Mouse (Mus musculus) C2C12 (cell line): ENCODE results near the gene Prdx6b. TPM values are rescaled to one million over a fixed set of nuclear protein-coding genes. Genes with fewer than 3 reads are reported as not detected.

Source experiments
- H3K27me3 ChIP-seq: one replicate; pipeline ENCODE4 v1.6.1; 2011; ENCODE audit not compliant: control insufficient read depth, insufficient read depth, insufficient read length
- H3K36me3 ChIP-seq: one replicate; pipeline ENCODE4 v1.6.1; 2011; ENCODE audit not compliant: control insufficient read depth, insufficient read depth
- H3K4me3 ChIP-seq: one replicate; pipeline ENCODE4 v1.5.1; 2011; ENCODE audit warnings: mild to moderate bottlenecking, control low read depth; ENCODE audit not compliant: poor library complexity, insufficient read depth, severe bottlenecking
- H3K79me2 ChIP-seq: one replicate; pipeline ENCODE4 v1.6.1; 2011; ENCODE audit not compliant: control insufficient read depth, insufficient read depth
- H3K79me3 ChIP-seq: one replicate; pipeline ENCODE4 v1.6.1; 2011; ENCODE audit warnings: low read depth, control low read depth
- H3ac ChIP-seq: one replicate; pipeline ENCODE3; 2011; ENCODE audit warnings: low read depth; ENCODE audit not compliant: control insufficient read depth, insufficient read length
- CEBPB ChIP-seq: IDR thresholded peaks from one replicate; pipeline ENCODE4 v1.6.1; 2011; ENCODE audit warnings: low read depth, mild to moderate bottlenecking, control low read depth, moderate library complexity
- CTCF ChIP-seq: IDR thresholded peaks from one replicate; pipeline ENCODE4 v1.5.1; 2011; ENCODE audit not compliant: control insufficient read depth, insufficient read depth, insufficient read length
- FOSL1 ChIP-seq: IDR thresholded peaks from one replicate; pipeline ENCODE4 v1.8.0; 2011; ENCODE audit warnings: mild to moderate bottlenecking, low read length; ENCODE audit not compliant: poor library complexity, insufficient read depth, severe bottlenecking
- MAX ChIP-seq: IDR thresholded peaks from one replicate; pipeline ENCODE4 v1.6.1; 2011; ENCODE audit warnings: mild to moderate bottlenecking, control low read depth
- MYOD1 ChIP-seq: IDR thresholded peaks from one replicate; pipeline ENCODE4 v1.6.1; 2011; ENCODE audit warnings: low read depth; ENCODE audit not compliant: control insufficient read depth, insufficient read length
- MYOG ChIP-seq: IDR thresholded peaks from one replicate; pipeline ENCODE4 v1.6.1; 2011; ENCODE audit not compliant: control insufficient read depth, insufficient read length; ENCODE audit errors: extremely low read depth
- USF1 ChIP-seq: IDR thresholded peaks from one replicate; pipeline ENCODE4 v1.6.1; 2011; ENCODE audit warnings: low read depth, mild to moderate bottlenecking, control low read depth, moderate library complexity
- polyA plus RNA-seq: library from polyadenylated mRNA; unstranded; fragments of >200 nt; fragmentation: generic; extraction: Trizol; gene quantifications from one replicate; pipeline ENCODE4 v1.2.1, GENCODE M21; 2012; ENCODE audit warnings: missing spikeins

The Prdx6b gene
- polyA plus RNA-seq, 1 experiment: not detected

DNA sequence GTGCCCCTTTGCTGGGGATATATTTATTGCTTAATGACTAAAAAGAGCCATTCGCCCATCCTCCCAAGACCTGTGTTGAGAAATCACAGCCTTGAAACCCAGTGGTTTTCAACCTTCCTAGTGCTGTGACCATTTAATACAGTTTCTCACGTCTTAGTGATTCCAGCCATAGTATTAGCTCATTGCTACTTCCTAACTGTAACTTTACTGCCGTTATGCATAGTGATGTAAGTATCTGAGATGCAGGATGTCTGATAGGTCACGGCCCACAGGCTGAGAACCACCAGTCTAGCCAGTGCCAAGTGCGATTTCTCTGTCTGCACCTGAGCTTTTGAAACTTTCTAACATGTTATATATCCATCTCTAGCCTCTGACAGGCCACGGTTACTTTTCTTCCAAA is 35.0 kb downstream of the Prdx6b start:
- Histone ChIP-seq H3K79me3 (no peaks in the 10 kb centered on the region), H3K4me3 (no peak overlapping the region), H3K36me3 (peaks cover 85% of the 10 kb centered on the region), H3ac (no peak overlapping the region), H3K27me3 (no peaks in the 10 kb centered on the region), H3K79me2 (peaks cover 5% of the 10 kb centered on the region)
- TF ChIP-seq MYOG (no peak), MAX (no peak), USF1 (no peak), MYOD1 (no peak), CTCF (no peak), CEBPB (no peak), FOSL1 (no peak)

DNA sequence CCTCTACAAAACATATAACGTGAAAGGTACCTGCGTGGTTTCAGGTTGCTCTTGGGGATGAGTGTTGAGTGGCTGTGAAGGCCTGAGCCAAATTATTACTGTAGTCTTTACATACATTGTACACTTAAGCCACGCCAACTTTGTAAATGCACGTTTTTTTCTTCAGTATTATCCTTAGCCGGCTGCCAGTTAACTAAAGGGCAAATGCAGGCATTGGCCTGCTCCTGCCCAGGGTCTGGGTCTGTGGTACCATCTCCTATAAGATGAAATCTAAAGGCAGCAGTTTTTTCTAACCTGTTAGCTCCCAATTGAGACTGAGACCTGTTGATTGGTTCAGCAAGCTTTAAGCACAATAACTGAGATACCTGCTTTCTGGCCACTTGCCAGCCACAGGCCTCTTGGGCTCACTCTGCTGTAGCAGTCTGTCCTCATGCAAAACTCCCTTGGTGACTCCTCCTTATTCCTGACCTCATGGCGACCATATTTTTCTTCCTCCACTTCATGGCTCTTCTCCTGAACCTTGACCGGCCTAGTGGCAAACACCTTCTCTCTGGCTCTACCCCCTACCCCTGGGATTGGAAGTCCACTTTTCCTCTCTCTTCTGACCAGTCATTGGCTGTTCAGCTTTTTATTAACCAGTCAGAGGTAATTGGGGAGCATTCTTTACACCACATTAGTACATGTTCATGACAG is 36.8 kb downstream of the Prdx6b start:
- H3K79me2 ChIP-seq: peaks cover 5% of the 10 kb centered on the region
- no peak overlapping the region for H3ac ChIP-seq
- TF ChIP-seq USF1 (no peak), MAX (no peak), CTCF (no peak), FOSL1 (no peak), MYOG (no peak), CEBPB (no peak), MYOD1 (no peak)
- H3K27me3 ChIP-seq: no peaks in the 10 kb centered on the region
- peaks cover 86% of the 10 kb centered on the region for H3K36me3 ChIP-seq
- H3K79me3 ChIP-seq: no peaks in the 10 kb centered on the region
- no peak overlapping the region for H3K4me3 ChIP-seq

DNA sequence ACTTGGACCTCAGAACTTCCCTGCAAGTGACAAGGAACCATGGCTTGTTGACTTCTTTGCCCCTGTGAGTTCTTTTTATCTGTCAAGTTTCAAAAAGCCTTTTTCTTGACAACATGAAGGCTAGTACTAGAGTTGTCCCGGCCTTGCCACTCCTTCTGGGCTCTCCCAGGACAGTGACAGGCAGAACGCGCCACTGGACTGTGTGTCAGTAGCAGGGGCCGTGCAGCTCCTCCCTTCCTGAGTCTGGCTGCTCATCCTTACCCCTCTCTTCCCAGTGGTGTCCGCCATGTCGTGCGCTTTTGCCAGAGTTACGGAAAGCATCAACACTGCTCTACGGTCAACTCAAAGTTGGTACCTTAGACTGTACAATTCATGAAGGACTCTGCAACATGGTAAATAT is 48.3 kb downstream of the Prdx6b start:
- Histone ChIP-seq H3K79me2 (no peaks in the 10 kb centered on the region), H3K79me3 (no peaks in the 10 kb centered on the region), H3K36me3 (peaks cover 97% of the 10 kb centered on the region), H3ac (no peak overlapping the region), H3K4me3 (no peak overlapping the region), H3K27me3 (no peaks in the 10 kb centered on the region)
- TF ChIP-seq MAX (no peak), MYOD1 (no peak), MYOG (no peak), FOSL1 (no peak), CTCF (no peak), CEBPB (no peak), USF1 (no peak)

Other genes with a start within 250 kb of the Prdx6b start
- gene Pde1a, start 163.0 kb upstream of the Prdx6b start, polyA plus RNA-seq: not detected
- gene Dnajc10, start 23.0 kb downstream of the Prdx6b start, polyA plus RNA-seq: 36.5 TPM
- gene Frzb, start 155.2 kb downstream of the Prdx6b start, polyA plus RNA-seq: 0.01 TPM